Mouse (Mus musculus) brain, embryonic 18.5 days (tissue): ENCODE results near the gene Inha.

Experiments
- DNase-seq: peaks from one replicate; pipeline ENCODE4 v3.0.0-alpha.2; 2012; ENCODE audit warnings: low read depth, low spot score

Inha gene

DNA sequence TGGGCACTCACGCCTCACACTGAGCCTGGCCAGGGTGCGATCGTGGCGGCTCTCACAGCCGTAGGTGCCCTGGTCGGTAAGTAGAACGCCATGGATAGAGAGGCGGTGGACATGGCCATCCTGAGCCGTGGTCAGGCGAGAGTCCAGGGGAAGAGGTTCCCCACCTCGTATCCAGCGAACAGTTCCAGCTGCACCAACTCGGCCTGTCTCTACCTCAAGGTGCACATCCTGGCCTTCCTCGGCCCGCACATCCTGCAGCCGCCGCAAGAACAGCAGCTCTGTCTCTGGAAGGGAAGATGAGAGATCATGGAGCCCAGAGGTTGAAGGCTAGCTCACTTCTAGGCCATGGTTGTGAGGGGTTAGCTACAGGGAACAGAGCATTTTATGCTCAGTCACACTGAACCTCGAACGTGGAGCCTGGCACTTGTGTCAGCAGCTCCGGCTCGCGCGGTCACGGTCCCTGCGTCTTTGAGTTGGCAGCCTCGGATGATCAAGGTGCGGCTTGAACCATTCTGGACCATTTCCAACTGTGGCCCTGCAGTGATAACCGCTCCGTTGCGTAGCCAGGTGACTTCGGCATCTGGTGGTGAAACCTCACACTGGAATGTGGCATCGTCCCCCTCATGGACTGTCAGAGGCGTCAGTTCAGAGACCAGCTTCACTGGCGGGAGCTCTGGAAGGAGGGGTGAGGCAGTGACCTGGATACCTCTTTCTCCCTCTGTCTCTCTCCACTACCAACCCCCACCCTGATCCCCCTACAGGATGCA, 15.9 kb upstream of the Inha start:
- DNase-seq: no peak

DNA sequence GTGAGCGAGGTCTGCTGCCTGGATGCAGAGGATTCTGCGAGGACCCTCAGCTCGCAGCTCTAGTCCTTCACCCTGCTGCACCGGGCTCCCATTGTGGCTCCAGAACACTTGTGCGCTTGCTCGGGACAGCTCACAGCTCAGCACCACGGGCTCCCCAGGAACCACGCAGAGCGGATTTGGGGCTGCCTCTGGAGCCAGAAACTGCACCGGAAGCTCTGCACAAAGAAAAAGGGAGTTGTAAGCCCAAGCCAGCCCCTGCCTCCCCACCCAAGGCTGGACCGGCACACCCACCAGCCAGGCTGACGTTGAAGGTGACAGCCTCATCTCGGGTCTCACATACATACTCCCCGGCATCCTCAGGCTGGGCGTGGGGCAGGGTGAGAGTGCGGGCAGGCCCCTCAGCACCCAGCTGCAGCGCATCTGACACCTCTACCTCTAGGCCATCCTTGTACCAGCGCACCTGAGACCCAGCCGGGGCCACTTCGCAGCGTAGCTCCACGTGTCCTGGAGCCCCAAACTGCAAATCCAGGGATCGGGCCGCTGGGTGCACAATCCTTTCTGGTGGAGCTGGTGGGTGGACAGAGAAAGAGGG, 14.2 kb upstream of the Inha start:
- no peak for DNase-seq

GRCm38 (mm10) chr1:75494878-75495548, 11.9 kb upstream of the Inha start:
- DNase-seq: no peak

DNA sequence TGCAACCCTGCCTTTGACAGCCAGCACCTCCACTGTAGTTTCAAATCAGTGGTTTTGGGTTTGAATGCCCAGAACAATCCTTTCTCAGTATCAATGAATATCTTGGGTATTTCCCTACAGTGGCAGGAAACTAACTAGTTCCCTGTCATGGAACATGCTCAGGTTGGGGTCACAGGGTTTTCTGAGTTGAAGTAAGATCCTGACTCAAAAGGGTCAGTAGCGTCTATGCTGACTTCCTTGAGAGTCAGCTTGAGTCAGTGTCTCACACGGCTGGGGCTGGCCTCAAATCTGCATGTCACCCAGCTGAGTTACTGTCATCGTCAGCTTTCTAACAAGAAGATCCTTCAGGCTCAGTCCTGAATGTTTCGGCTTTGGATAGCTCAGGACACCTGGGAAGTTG, 8.0 kb upstream of the Inha start:
- DNase-seq: no peak

DNA sequence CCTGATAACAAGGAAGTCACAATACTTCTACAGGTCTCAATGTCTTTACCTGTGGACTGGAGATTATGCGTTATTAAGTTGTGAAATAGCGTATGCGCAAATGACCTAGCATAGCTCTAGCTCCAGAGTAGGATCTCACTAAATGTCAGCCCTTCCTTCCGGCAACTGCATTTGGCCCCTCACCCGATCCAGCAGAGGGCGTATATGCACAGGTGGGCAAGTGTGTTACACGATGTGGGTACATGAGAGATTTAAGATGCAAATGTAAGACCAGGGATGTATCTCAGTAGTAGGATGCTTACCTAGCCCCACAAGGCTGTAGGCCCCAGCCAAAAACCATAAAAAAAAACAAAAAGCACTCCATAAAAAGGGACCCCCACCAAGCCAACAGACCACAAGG, 7.4 kb upstream of the Inha start:
- DNase-seq: no peak

DNA sequence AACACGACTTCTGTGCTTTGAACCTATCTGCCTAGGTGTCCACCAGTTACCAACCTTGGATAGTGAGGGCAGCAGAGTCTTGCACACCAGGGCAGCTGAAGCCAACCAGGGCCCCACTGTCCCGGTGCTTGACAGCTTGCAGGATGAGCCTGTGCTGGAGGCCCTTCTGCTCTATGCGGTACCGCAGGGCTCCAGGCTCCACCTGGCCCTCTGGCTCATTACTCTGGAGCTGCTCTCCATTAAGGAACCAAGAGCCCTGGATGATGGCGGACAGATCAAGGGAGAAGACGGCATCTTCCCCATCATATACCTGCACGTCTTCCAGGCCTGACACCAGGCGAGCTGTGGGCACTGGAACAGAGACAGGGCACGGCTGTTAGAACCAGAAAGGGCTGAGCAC, 5.0 kb upstream of the Inha start:
- DNase-seq: no peak

- no peak for DNase-seq
Measured at GRCm38 (mm10) chr1:75502945-75503650, 3.8 kb upstream of the Inha start.

DNA sequence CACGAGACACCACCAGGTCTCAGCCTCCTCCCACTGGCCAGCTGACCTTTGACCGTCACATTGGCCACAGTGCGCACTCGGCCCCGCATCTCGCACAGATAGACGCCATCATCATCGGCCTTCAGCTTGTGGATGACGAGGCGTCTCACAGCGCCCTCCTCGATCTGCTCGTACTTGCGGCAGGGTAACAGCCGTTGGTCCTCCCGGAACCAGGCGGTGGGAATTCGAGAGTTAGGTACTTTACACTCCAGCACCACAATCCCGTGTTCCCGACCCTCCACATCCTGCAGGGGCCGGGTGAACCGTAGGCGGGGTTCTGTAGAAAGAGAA, 3.3 kb upstream of the Inha start:
- no peak for DNase-seq

DNA sequence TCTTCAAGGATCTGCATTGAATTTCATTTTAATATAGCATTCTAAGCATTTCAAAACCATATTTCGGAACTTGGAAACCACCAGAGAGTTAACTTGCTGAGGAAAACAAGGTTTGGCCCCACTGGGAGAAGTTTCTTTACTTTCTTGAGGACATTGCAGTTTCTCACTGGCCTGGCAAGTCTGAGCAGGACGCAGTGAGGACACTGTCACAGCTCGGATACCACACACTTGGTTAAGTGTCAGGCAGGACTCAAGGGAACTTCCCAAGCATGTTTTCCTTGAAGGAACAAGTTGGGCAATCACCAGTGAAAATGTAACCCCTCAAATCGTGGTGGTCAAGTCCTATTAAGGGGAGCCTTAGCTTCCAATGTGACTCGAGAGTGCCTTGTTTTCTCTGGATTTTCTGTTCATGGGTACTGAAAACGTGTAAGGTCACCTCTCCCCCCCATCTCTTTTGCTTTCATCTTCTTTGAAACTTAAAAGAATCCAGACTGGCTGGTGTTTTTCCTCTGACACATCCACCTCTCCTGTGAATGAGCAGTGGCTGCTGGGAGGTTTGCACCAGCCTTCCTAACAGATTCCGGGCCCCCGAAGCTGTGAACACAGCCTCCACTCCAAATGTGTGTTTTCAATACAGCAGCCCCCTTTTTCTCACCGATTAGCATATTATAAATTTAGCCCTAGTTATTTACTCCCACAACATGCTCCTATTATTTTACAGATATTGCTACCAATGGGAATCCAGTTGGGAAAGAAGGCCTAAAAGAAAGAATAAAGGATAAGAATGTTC, 2.4 kb upstream of the Inha start:
- DNase-seq: no peak

DNA sequence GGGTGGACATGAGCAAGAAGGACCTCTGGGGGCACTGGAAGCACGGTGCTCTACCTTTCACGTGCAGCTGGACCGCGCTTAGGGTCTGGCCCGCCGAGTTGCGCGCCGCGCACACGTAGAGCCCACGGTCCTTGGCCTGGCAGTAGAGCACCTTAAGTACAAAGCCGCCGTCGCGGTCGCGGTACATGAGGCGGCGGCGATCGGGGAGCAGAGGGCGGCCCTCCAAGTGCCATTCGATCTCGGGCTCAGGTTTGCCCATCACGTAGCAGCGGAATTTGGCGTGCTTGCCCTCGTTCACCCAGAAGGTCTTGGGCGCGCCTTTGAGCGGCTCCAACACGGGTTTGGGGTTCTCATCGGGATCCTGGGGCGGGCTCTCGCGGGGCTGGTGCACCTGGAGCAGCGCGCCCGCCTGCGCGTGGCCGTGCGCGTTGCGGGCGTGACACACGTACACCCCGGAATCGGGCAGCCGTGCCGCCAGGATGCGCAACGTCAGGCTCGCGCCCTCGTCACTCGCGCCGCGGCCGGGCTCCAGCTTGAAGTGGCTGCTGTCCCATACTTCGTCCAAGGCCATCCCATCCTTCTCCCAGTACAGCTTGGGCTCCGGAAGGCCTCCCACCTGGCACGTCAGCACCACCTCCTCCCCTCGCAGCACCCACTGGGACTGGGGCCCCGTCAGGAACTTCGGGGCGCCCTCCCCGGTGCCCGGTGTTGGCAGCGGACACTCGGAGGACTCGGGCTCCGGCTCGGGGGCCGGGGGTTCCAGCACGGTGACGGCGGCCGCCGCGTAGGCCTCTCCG, 1.5 kb upstream of the Inha start:
- DNase-seq: no peak

DNA sequence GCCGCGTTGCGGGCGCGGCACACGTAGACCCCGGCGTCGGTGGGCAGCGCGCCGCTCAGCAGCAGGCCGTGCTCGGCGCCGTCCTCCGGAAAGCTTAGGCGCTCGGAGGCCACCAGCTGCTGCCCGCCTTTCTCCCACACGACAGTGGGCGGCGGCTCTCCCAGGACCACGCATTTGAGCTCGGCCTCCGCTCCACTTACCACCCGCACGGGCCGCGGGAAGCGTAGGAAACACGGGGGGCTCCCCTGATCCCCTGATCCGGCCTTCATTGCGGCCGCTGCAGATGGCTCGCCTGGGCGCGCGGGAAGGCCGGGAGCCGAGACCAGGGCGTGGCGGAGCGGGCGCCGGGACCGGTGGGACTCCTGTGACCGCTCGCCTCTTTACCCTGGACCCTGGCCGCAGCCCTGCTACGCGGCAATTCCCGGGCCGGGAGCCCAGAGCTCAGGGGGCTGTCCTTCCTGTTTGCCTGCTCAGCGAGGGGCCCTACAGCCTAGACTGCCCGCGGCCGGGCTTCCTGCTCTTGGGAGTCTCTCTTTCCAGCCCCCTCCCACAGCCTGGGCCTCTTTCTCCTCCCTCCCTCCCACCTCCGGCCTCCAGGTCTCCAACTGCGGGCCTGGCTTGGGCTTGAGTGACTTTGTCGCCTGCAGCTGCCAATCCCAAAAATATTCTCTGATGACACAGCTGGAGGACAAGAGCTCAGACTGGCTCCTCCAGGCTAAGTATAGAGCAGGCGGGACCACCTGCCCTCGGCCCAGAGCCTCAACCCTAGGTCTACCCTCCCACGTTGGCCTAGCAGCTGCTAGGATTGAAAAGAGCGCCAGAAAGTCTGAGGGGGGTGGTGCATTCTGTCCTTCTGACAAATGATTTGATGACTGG, 683 bp upstream of the Inha start, which contains the start of gene Obsl1:
TSS of gene Obsl1 (minus strand) at position 497 of the 876 bp plus-strand sequence.
- no peak for DNase-seq

GRCm38 (mm10) chr1:75509586-75509985, 2.7 kb downstream of the Inha start:
- DNase-seq: no peak

- DNase-seq: no peak
Measured at GRCm38 (mm10) chr1:75510154-75510553, 3.3 kb downstream of the Inha start.

GRCm38 (mm10) chr1:75511437-75512210, 4.7 kb downstream of the Inha start:
- no peak for DNase-seq

DNA sequence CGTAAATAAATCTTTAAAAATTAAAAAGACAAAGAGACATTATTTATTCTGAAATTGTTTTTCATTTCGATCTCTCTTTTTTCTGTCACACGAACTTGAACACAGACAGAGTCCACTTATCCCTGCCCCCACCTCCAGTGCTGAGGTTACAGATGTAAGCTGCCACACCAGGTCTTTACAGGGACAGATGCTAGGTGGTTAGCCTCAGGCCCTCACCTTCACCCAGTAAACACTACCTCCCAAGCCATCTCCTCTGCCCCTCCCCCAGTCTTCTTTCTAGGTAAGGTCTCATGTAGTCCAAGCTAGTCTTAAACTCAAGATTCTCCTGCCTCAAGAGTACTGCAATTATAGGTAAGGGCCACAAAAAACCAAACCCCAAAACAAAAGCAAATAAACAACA, 5.7 kb downstream of the Inha start:
- no peak for DNase-seq

- no peak for DNase-seq
Measured at GRCm38 (mm10) chr1:75516703-75517380, 10.0 kb downstream of the Inha start.

DNA sequence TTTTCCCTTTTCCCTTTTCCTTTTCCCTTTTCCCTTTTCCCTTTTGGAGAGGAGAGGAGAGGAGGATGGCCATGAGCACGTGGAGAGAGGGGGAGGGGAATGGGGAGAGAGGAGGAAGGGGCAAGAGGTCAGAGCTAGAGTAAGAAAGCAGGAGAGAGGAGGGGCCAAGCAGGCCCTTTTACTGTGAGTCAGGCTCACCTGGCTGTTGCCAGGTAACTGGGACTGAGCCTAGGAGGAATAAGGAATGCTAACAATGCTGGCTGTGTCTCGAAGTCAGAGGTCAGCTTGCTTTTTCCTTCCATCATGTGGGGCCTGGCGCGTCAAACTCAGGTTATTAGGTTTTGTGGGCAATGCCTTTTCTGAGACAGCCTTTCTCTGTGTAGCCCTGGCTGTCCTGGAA, 11.1 kb downstream of the Inha start:
- no peak for DNase-seq

DNA sequence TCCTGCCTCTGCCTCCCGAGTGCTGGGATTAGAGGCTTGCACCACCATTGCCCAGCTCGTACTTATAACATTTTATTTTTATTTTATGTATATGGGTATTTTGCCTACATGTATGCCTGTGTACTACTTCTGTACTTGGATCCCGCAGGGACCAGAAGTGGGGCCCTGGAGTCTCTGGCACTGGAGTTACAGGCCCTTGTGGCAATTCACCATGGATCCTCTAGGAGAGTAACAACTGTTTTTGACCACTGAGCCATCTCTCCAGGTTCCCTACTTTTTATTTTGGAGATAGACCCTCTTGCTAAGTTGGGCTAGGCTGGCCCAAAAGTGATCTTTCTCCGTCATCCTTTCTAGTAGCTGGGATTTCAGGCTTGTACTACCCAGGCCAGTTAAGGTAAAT, 11.6 kb downstream of the Inha start:
- no peak for DNase-seq
